Mouse (Mus musculus) E14TG2a.4 (cell line): Measurements from ENCODE around the gene Scaf11.

Experiments
- CTCF ChIP-seq: conservative IDR thresholded peaks from 2 replicates; pipeline ENCODE4 v1.5.1; 2014; ENCODE audit warnings: low read length
- NANOG ChIP-seq: IDR thresholded peaks from 2 replicates; pipeline ENCODE4 v1.6.1; 2014; ENCODE audit warnings: borderline replicate concordance, low read length, mixed read lengths
- POU5F1 ChIP-seq: IDR thresholded peaks from 2 replicates; pipeline ENCODE4 v1.6.1; 2014; ENCODE audit warnings: low read length, borderline replicate concordance

GRCm38 (mm10) chr15:96487066-96487698 lies 26.5 kb upstream of the Scaf11 start:
- TF ChIP-seq CTCF (no peak), NANOG (no peak), POU5F1 (no peak)
